ENCODE assay signal across 7 mouse cellular contexts in the genomic region with DNA sequence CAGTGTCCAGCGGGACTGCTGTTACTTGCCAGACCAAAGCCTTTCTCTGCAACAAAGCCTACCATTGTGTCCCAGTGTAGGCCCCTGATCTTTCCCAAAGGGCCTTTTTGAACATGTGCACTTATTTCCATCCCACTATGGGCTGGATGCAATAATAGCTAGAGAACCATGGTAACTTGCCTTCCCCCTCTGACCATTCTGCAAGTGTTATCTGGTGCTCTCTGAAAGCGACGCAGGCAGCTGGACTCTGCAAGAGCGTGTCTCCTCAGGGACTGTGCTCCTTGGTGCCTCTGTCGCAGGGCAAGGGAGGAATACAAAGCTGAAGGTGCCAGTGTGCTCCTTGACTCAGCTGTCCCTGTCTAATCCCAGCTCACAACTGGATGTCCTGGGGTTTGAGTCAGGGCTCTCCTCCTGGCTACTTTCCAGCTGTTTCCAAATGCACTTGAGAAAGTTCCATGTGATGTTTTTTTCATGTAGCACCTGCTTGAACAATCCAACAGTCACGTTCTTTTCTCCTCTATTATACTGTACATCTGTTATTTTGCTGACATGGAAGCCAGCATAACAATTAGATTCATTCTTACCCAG.
DNase-seq lines count a peak whose midpoint lies in the region; ATAC-seq and TF ChIP-seq lines count a peak whose summit lies in the region.

No protein-coding gene starts in this region.

- no peak overlapping the region for H3K4me2 ChIP-seq in lung, embryonic 14.5 days
- no peak overlapping the region for H3K4me2 ChIP-seq in lung, postnatal 0 days (replicated peaks; ENCODE audit: low read depth, low read length)
- H3K4me2 ChIP-seq in forebrain, embryonic 13.5 days = no peak overlapping the region
- no peak overlapping the region for H3K4me2 ChIP-seq in limb, embryonic 11.5 days (ENCODE audit: low read depth, severe bottlenecking)

- no peaks in the 10 kb centered on the region for H3K27me3 ChIP-seq in lung, embryonic 14.5 days (ENCODE audit: insufficient read depth, low read length)
- no peaks in the 10 kb centered on the region for H3K27me3 ChIP-seq in lung, postnatal 0 days (replicated peaks; ENCODE audit: insufficient read depth, low read length)
- H3K27me3 ChIP-seq in forebrain, embryonic 13.5 days = no peaks in the 10 kb centered on the region
- no peaks in the 10 kb centered on the region for H3K27me3 ChIP-seq in limb, embryonic 11.5 days (ENCODE audit: control insufficient read depth, insufficient read depth, low read length)
- no peaks in the 10 kb centered on the region for H3K27me3 ChIP-seq in thymus, adult 2 months (ENCODE audit: control insufficient read depth, insufficient read depth, low read length)

- 67% methylated on average over 6 of the region's 6 CpGs for WGBS in lung, embryonic 14.5 days
- WGBS in lung, postnatal 0 days = 68% methylated on average over 6 of the region's 6 CpGs
- WGBS in forebrain, embryonic 13.5 days = 25% methylated on average over 6 of the region's 6 CpGs
- 70% methylated on average over 6 of the region's 6 CpGs for WGBS in limb, embryonic 11.5 days
- 95% methylated on average over 6 of the region's 6 CpGs for WGBS in thymus, adult 2 months

- peaks cover 5% of the 10 kb centered on the region for H3K4me1 ChIP-seq in lung, embryonic 14.5 days (ENCODE audit: insufficient read depth)
- no peaks in the 10 kb centered on the region for H3K4me1 ChIP-seq in lung, postnatal 0 days (ENCODE audit: insufficient read depth, low read depth, low read length)
- H3K4me1 ChIP-seq in forebrain, embryonic 13.5 days = peaks cover 12% of the 10 kb centered on the region
- peaks cover 4% of the 10 kb centered on the region; the same call in 1 of the 2 replicates for H3K4me1 ChIP-seq in limb, embryonic 11.5 days (ENCODE audit: control insufficient read depth, insufficient read depth, low read length)
- H3K4me1 ChIP-seq in thymus, adult 2 months (replicated peaks; ENCODE audit: control insufficient read depth, insufficient read depth, low read length) = 0 out of 2 replicates have a peak, but pooled peaks cover 2% of the 10 kb centered on the region

- no peak overlapping the region for H3K9ac ChIP-seq in lung, embryonic 14.5 days
- no peak overlapping the region for H3K9ac ChIP-seq in lung, postnatal 0 days (replicated peaks; ENCODE audit: low read depth)
- H3K9ac ChIP-seq in forebrain, embryonic 13.5 days = no peak overlapping the region
- no peak overlapping the region for H3K9ac ChIP-seq in limb, embryonic 11.5 days (ENCODE audit: low read length)

- no peaks in the 10 kb centered on the region for H3K9me3 ChIP-seq in lung, embryonic 14.5 days (ENCODE audit: low read depth, low read length)
- H3K9me3 ChIP-seq in lung, postnatal 0 days (ENCODE audit: low read length) = no peaks in the 10 kb centered on the region
- H3K9me3 ChIP-seq in forebrain, embryonic 13.5 days (replicated peaks) = no peaks in the 10 kb centered on the region
- H3K9me3 ChIP-seq in limb, embryonic 11.5 days (ENCODE audit: control insufficient read depth, low read length) = no peaks in the 10 kb centered on the region

- DNase-seq in lung, embryonic 14.5 days = peak; percentile 30
- no peak for DNase-seq in lung, postnatal 0 days (ENCODE audit: low spot score)
- no peak for DNase-seq in limb, embryonic 11.5 days (ENCODE audit: low spot score)
- DNase-seq in skeletal muscle tissue, adult 2 months (ENCODE audit: low read depth, low spot score) = peak; percentile 30
- no peak for DNase-seq in thymus, adult 2 months
- no peak for DNase-seq in frontal cortex, postnatal 25 days (ENCODE audit: low spot score in 2 of 2)

- TF ChIP-seq POLR2A in thymus, adult 2 months (IDR thresholded peaks at IDR 0.05; ENCODE audit: control insufficient read depth, extremely low read depth, insufficient read depth, low read length, poor library complexity) = no peak

- TF ChIP-seq EP300 in lung, postnatal 0 days (IDR thresholded peaks at IDR 0.05) = no peak

- H3K36me3 ChIP-seq in lung, embryonic 14.5 days (ENCODE audit: insufficient read depth) = no peaks in the 10 kb centered on the region
- H3K36me3 ChIP-seq in lung, postnatal 0 days (ENCODE audit: insufficient read depth, low read length) = no peaks in the 10 kb centered on the region
- no peaks in the 10 kb centered on the region for H3K36me3 ChIP-seq in forebrain, embryonic 13.5 days (ENCODE audit: poor library complexity, severe bottlenecking)
- no peaks in the 10 kb centered on the region for H3K36me3 ChIP-seq in limb, embryonic 11.5 days (ENCODE audit: control insufficient read depth, insufficient read depth, low read length)
- no peaks in the 10 kb centered on the region for H3K36me3 ChIP-seq in thymus, adult 2 months (ENCODE audit: control insufficient read depth, insufficient read depth, low read length)

- H3K4me3 ChIP-seq in lung, embryonic 14.5 days (ENCODE audit: low read depth, low read length) = no peak overlapping the region
- H3K4me3 ChIP-seq in lung, postnatal 0 days (ENCODE audit: low read depth, low read length) = no peak overlapping the region
- H3K4me3 ChIP-seq in forebrain, embryonic 13.5 days = no peak overlapping the region
- no peak overlapping the region for H3K4me3 ChIP-seq in limb, embryonic 11.5 days (ENCODE audit: low read depth, low read length)
- H3K4me3 ChIP-seq in thymus, adult 2 months (ENCODE audit: control insufficient read depth, insufficient read depth, low read length) = no peak overlapping the region

- H3K27ac ChIP-seq in lung, embryonic 14.5 days (ENCODE audit: low read depth) = peak overlapping the region; percentile 16; the same call in 1 of the 2 replicates
- H3K27ac ChIP-seq in lung, postnatal 0 days (ENCODE audit: low read length) = no peak overlapping the region
- H3K27ac ChIP-seq in forebrain, embryonic 13.5 days = peak overlapping the region; percentile 59
- no peak overlapping the region for H3K27ac ChIP-seq in limb, embryonic 11.5 days (replicated peaks; ENCODE audit: low read depth, low read length)
- no peak overlapping the region; the same call in 1 of the 2 replicates for H3K27ac ChIP-seq in thymus, adult 2 months (ENCODE audit: control insufficient read depth, insufficient read depth, low read length)

- no peak for ATAC-seq in lung, embryonic 14.5 days (ENCODE audit: insufficient read depth)
- no peak for ATAC-seq in lung, postnatal 0 days
- peak; percentile 73 for ATAC-seq in forebrain, embryonic 13.5 days
- peak; percentile 35; the same call in 1 of the 2 replicates for ATAC-seq in limb, embryonic 11.5 days (ENCODE audit: insufficient number of reproducible peaks, low FRiP score, low TSS enrichment, low read depth)

- no peak for TF ChIP-seq CTCF in lung, embryonic 14.5 days (IDR thresholded peaks at IDR 0.05; ENCODE audit: low read depth)
- TF ChIP-seq CTCF in lung, postnatal 0 days (IDR thresholded peaks at IDR 0.05) = no peak
- TF ChIP-seq CTCF in thymus, adult 2 months (IDR thresholded peaks at IDR 0.05; ENCODE audit: borderline replicate concordance, control insufficient read depth, extremely low read depth, insufficient read depth, low read length, poor library complexity) = no peak

Comparison
In these comparisons a context has a peak if more than half of its experiments do, and no peak if none do; other contexts are left out.
1. DNase-seq: peak in lung, embryonic 14.5 days (single experiment) and skeletal muscle tissue, adult 2 months (single experiment); none in lung, postnatal 0 days (single experiment), limb, embryonic 11.5 days (single experiment), thymus, adult 2 months (single experiment) and frontal cortex, postnatal 25 days (0 of 2).
2. H3K27ac ChIP-seq: peak in lung, embryonic 14.5 days (single experiment) and forebrain, embryonic 13.5 days (single experiment); none in lung, postnatal 0 days (single experiment), limb, embryonic 11.5 days (single experiment) and thymus, adult 2 months (single experiment).
3. ATAC-seq: peak in forebrain, embryonic 13.5 days (single experiment) and limb, embryonic 11.5 days (single experiment); none in lung, embryonic 14.5 days (single experiment) and lung, postnatal 0 days (single experiment).